Mouse (Mus musculus) CD4-positive, CD25-positive, alpha-beta regulatory T cell, adult 4 months (primary cell): ENCODE measurements around the gene Defa33. TPM values are rescaled to one million over a fixed set of nuclear protein-coding genes. Genes with fewer than 3 reads are reported as not detected.
"Not testable (repeated sequence)": the region's sequence is repeated elsewhere in the genome, so short reads cannot be mapped to it uniquely, and the experiment has no call there.

Experiments
- ATAC-seq: one replicate; pipeline ENCODE4 v1.8.0; 2017
- polyA plus RNA-seq, 2 experiments: library from polyadenylated mRNA; unstranded; fragments of 100-300 nt; shearing (Covaris generic); gene quantifications; one replicate each; pipeline ENCODE4 v1.2.1; 2017

Defa33 gene
- polyA plus RNA-seq, result not detected

GRCm38 (mm10) chr8:21391511-21391910 is at the start of gene Defa33:
TSS of gene Defa33 (plus strand) at chr8:21391811.
- not testable (repeated sequence) for ATAC-seq

DNA sequence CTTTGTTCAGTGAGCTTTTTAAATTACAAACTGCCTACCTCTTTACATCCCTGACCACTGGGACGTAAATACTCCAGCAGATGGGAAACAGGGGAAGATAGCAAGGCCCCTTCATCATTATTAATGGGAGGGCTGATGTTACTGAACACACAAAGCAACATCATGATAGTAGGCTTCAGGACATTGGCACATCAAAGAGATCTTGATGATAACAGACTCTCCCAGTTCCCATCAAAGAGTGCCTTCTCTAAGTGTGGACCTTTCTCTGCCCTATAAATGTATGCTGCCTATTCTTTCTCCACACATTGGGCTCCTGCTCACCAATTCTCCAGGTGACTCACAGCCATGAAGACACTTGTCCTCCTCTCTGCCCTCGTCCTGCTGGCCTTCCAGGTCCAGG is 13.4 kb upstream of the Defa33 start, which contains the start of gene Defa2:
Defa2 (plus strand) TSS at position 301 of the 400 bp plus-strand sequence.
- ATAC-seq, result not testable (repeated sequence)

- ATAC-seq, result not testable (repeated sequence)
Observed at GRCm38 (mm10) chr8:21427111-21427510, 35.5 kb downstream of the Defa33 start, which contains the start of gene Defa36. TSS of gene Defa36 (plus strand) at chr8:21427411.

Other genes with a start within 250 kb of the Defa33 start
- not detected for gene Defa22, start 229.5 kb upstream of the Defa33 start, polyA plus RNA-seq
- not detected for gene Defa31, start 200.2 kb upstream of the Defa33 start, polyA plus RNA-seq
- gene Gm15293, start 190.2 kb upstream of the Defa33 start, polyA plus RNA-seq, result not detected
- gene Gm15292, start 142.1 kb upstream of the Defa33 start, polyA plus RNA-seq, result not detected
- not detected for gene Defa27, start 76.3 kb upstream of the Defa33 start, polyA plus RNA-seq
- gene Defa29, start 64.8 kb upstream of the Defa33 start, polyA plus RNA-seq, result not detected
- gene Defa2, start 13.3 kb upstream of the Defa33 start, polyA plus RNA-seq, result not detected
- gene Defa36, start 35.6 kb downstream of the Defa33 start, polyA plus RNA-seq, result not detected
- not detected for gene Gm7849, start 64.7 kb downstream of the Defa33 start, polyA plus RNA-seq
- gene Defa20, start 117.4 kb downstream of the Defa33 start, polyA plus RNA-seq, result not detected
- not detected for gene Defa32, start 137.2 kb downstream of the Defa33 start, polyA plus RNA-seq
- gene Defa37, start 173.6 kb downstream of the Defa33 start, polyA plus RNA-seq, result not detected
- not detected for gene Defa28, start 191.2 kb downstream of the Defa33 start, polyA plus RNA-seq
- gene Gm7861, start 202.7 kb downstream of the Defa33 start, polyA plus RNA-seq, result not detected
- not detected for gene Defa26, start 226.4 kb downstream of the Defa33 start, polyA plus RNA-seq